Mouse (Mus musculus) gastrocnemius, adult 2 months (tissue): ENCODE measurements around the gene Krt90. TPM values are rescaled to one million over a fixed set of nuclear protein-coding genes. Genes with fewer than 3 reads are reported as not detected.
A peak's percentile ranks its signal among the peaks of the same experiment; 100 is the strongest.

Source experiments
- DNase-seq: peaks from one replicate; pipeline ENCODE4 v3.0.0; 2022
- H3K27ac ChIP-seq: fragments of 200-600 bp; 2 replicates; pipeline ENCODE4 v1.8.1; 2022; ENCODE audit warnings: mild to moderate bottlenecking
- H3K4me3 ChIP-seq: fragments of 200-600 bp; 2 replicates; pipeline ENCODE4 v1.8.1; 2022; ENCODE audit warnings: mild to moderate bottlenecking, moderate library complexity
- CTCF ChIP-seq: fragments of 200-600 bp; IDR thresholded peaks from 2 replicates; pipeline ENCODE4 v1.8.1; 2022; ENCODE audit warnings: antibody characterized with exemption, mild to moderate bottlenecking, moderate library complexity
- intact Hi-C: fragments of 180-260 bp; cut with DNase I; formaldehyde crosslinking; loops from one replicate; pipeline ENCODE4 v1.15.1; 2025
- long read RNA-seq, 2 experiments: library from polyadenylated mRNA; stranded (forward); transcript quantifications; one replicate each; pipeline ENCODE4 v2.0.0; 2021
- total RNA-seq, 2 experiments: library from RNA; stranded (reverse); gene quantifications; 2 replicates each; pipeline ENCODE4 v1.2.3; 2021

Gene Krt90
- total RNA-seq = not detected
- long read RNA-seq, experiment 1 = 0 reads
- long read RNA-seq, experiment 2 = 0 reads

- TF ChIP-seq CTCF = no peak
- intact Hi-C loops = no loop called here
- Histone ChIP-seq H3K4me3 (no peak within 1 kb of the TSS), H3K27ac (no peak within 1 kb of the TSS)
- DNase-seq = no peak
Measured at GRCm38 (mm10) chr15:101562850-101563249, at the start of gene Krt90. Gene Krt90, minus strand, starts transcription at chr15:101562950.

DNA sequence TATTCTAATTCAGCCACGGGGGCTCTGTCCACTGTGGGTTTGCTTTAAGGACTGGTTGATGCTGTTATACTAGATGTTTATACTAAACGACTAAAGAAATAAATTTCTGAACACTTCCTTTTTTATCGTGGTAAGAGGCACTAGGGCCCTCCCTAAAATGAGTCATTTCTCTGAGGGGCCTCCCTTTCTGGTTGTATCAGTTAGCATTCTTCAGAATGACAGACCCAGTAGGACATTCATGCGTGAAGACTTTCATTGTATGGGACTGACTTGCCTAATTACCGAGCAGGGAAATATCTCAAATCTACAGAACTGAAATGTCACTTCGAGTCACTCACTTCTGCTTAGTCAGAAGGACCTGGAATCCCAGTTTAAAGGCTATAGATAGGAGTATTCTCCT is 36.4 kb upstream of the Krt90 start:
- TF ChIP-seq CTCF = no peak
- intact Hi-C loops = no loop called here
- Histone ChIP-seq H3K27ac (no peak overlapping the region), H3K4me3 (no peak overlapping the region)
- no peak for DNase-seq

- TF ChIP-seq CTCF = peak; percentile 19; the same call in 1 of the 2 replicates
- Histone ChIP-seq H3K27ac (no peak overlapping the region), H3K4me3 (no peak overlapping the region)
- intact Hi-C loops = no loop called here
- no peak for DNase-seq
Measured at GRCm38 (mm10) chr15:101588216-101588615, 25.5 kb upstream of the Krt90 start.

GRCm38 (mm10) chr15:101584456-101584855 is 21.7 kb upstream of the Krt90 start:
- Histone ChIP-seq H3K27ac (no peak overlapping the region), H3K4me3 (no peak overlapping the region)
- no peak for DNase-seq
- intact Hi-C loops = no loop called here
- TF ChIP-seq CTCF = no peak

GRCm38 (mm10) chr15:101583211-101583965 is 20.6 kb upstream of the Krt90 start:
- Histone ChIP-seq H3K4me3 (no peak overlapping the region), H3K27ac (no peak overlapping the region)
- intact Hi-C loops = no loop called here
- DNase-seq = no peak
- TF ChIP-seq CTCF = no peak

- Histone ChIP-seq H3K27ac (no peak overlapping the region), H3K4me3 (no peak overlapping the region)
- no peak for DNase-seq
- intact Hi-C loops = no loop called here
- no peak for TF ChIP-seq CTCF
Measured at GRCm38 (mm10) chr15:101581701-101582100, 19.0 kb upstream of the Krt90 start.

DNA sequence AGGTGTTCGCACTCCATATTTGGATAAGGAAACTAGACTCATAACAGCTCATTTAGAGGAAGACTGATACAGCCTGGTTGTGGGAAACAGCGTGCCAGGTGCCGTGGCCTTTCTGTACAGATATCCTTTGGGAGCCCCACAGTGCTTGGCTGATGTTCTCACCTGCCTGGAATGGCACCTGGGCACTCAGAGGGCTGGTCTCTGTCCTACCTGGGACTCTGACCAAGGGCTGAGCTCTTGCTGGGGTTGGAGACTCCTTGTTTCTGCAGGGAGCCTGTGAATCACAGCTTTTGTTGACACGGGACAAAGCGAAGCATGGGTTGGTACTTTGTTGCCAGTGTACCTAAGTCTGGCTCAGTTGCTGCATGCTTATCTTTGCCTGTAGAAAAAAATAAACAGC is 12.8 kb upstream of the Krt90 start:
- TF ChIP-seq CTCF = no peak
- Histone ChIP-seq H3K4me3 (no peak overlapping the region), H3K27ac (no peak overlapping the region)
- intact Hi-C loops = no loop called here
- DNase-seq = no peak

- DNase-seq = no peak
- intact Hi-C loops = no loop called here
- TF ChIP-seq CTCF = no peak
- Histone ChIP-seq H3K27ac (no peak within 1 kb of the TSS), H3K4me3 (no peak within 1 kb of the TSS)
Measured at GRCm38 (mm10) chr15:101573796-101574345, 11.1 kb upstream of the Krt90 start, which contains the start of gene Krt75. Gene Krt75, minus strand, starts transcription at chr15:101573904.

- TF ChIP-seq CTCF = 0 out of 2 replicates have a peak, but pooled peaks have one; percentile 9
- intact Hi-C loops = no loop called here
- no peak for DNase-seq
- no peak overlapping the region for H3K4me3 ChIP-seq
- no peak overlapping the region for H3K27ac ChIP-seq
Measured at GRCm38 (mm10) chr15:101567780-101568179, 5.0 kb upstream of the Krt90 start.

GRCm38 (mm10) chr15:101558034-101558646 is 4.6 kb downstream of the Krt90 start:
- Histone ChIP-seq H3K4me3 (no peak overlapping the region), H3K27ac (no peak overlapping the region)
- TF ChIP-seq CTCF = no peak
- no peak for DNase-seq
- intact Hi-C loops = no loop called here

DNA sequence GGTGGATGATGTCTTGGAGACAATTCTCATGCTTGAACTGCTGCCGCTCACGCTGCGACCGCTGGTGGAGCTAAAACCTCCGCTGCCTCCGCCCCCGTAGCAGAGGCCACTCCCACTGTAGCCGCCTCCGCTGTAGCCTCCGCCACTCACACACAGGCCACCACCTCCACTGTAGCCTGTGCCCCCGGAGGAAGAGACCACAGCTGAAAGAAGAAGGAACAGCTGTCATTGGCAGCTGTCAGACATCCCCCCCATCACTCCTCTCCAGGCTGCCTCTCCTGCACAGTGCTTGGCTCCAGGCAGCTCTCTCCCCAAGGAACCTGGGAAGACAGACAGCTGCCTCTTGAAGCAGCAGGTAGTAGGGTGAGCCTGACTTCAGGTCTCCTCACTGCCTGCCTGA is 9.6 kb downstream of the Krt90 start:
- Histone ChIP-seq H3K4me3 (no peak overlapping the region), H3K27ac (no peak overlapping the region)
- DNase-seq = peak; percentile 31
- intact Hi-C loops = no loop called here
- TF ChIP-seq CTCF = no peak

GRCm38 (mm10) chr15:101552188-101552587 is 10.6 kb downstream of the Krt90 start:
- TF ChIP-seq CTCF = no peak

GRCm38 (mm10) chr15:101550567-101550966 is 12.2 kb downstream of the Krt90 start, which contains the start of gene Krt82:
Gene Krt82, minus strand, starts transcription at chr15:101550667.
- no peak for TF ChIP-seq CTCF
- Histone ChIP-seq H3K27ac (no peak within 1 kb of the TSS), H3K4me3 (no peak within 1 kb of the TSS)
- intact Hi-C loops = no loop called here
- DNase-seq = no peak

More at GRCm38 (mm10) chr15:101552188-101552587, 10.6 kb downstream of the Krt90 start:
- no peak for DNase-seq
- Histone ChIP-seq H3K4me3 (no peak overlapping the region), H3K27ac (no peak overlapping the region)
- intact Hi-C loops = no loop called here
